Mouse (Mus musculus): ENCODE measurements around the gene Slc5a5. TPM values are rescaled to one million over a fixed set of nuclear protein-coding genes. Genes with fewer than 3 reads are reported as not detected.
A peak's percentile ranks its signal among the peaks of the same experiment; 100 is the strongest.

Slc5a5 gene
- total and polyA plus RNA-seq, 3 experiments: 0.28 TPM; not detected in 2

- Histone ChIP-seq H3K36me3 (replicated peaks) (no peaks in the 10 kb centered on the region), H3K4me3 (ENCODE audit: low read depth, low read length) (no peak overlapping the region), H3K9me3 (replicated peaks) (no peaks in the 10 kb centered on the region), H3K27me3 (ENCODE audit: insufficient read depth, low read length) (peaks cover 64% of the 10 kb centered on the region), H3K4me1 (ENCODE audit: insufficient read depth, low read depth, low read length) (peaks cover 41% of the 10 kb centered on the region)
- no peak for TF ChIP-seq CTCF (IDR thresholded peaks at IDR 0.05; ENCODE audit: low read depth, low read length)
- no peak for TF ChIP-seq GATA2 (IDR thresholded peaks at IDR 0.05; ENCODE audit: borderline replicate concordance, low read depth, low read length)
- no peak for TF ChIP-seq TAL1 (conservative IDR thresholded peaks at IDR 0.05; ENCODE audit: low read depth, low read length)
- no peak for TF ChIP-seq GATA1 (IDR thresholded peaks at IDR 0.05; ENCODE audit: borderline replicate concordance, low read length)
- ATAC-seq (ENCODE audit: extremely low read depth, insufficient number of reproducible peaks, low FRiP score, poor library complexity, severe bottlenecking) (no peak), DNase-seq (ENCODE audit: low spot score) (no peak)
Measured at GRCm38 (mm10) chr8:70857516-70857915, 35.0 kb downstream of the Slc5a5 start.

- DNase-seq (ENCODE audit: low spot score): no peak
- Histone ChIP-seq H3K4me3 (ENCODE audit: low read depth, low read length) (peak overlapping the region; percentile 52; the same call in 1 of the 2 replicates), H3K9me3 (replicated peaks) (no peaks in the 10 kb centered on the region), H3K27me3 (ENCODE audit: insufficient read depth, low read length) (peaks cover 63% of the 10 kb centered on the region), H3K4me1 (ENCODE audit: insufficient read depth, low read depth, low read length) (peaks cover 41% of the 10 kb centered on the region), H3K36me3 (replicated peaks) (no peaks in the 10 kb centered on the region)
- ATAC-seq (ENCODE audit: extremely low read depth, insufficient number of reproducible peaks, low FRiP score, poor library complexity, severe bottlenecking): no peak
- TF ChIP-seq CTCF (IDR thresholded peaks at IDR 0.05; ENCODE audit: low read depth, low read length): no peak
- TF ChIP-seq POLR2AphosphoS5 (IDR thresholded peaks at IDR 0.05; ENCODE audit: insufficient replicate concordance, low read depth, low read length): no peak
- TF ChIP-seq TAL1 (conservative IDR thresholded peaks at IDR 0.05; ENCODE audit: low read depth, low read length): no peak
- no peak for TF ChIP-seq GATA1 (IDR thresholded peaks at IDR 0.05; ENCODE audit: borderline replicate concordance, low read length)
- no peak for TF ChIP-seq GATA2 (IDR thresholded peaks at IDR 0.05; ENCODE audit: borderline replicate concordance, low read depth, low read length)
Measured at GRCm38 (mm10) chr8:70856541-70857197, 35.9 kb downstream of the Slc5a5 start.

GRCm38 (mm10) chr8:70856028-70856427, 36.5 kb downstream of the Slc5a5 start:
- DNase-seq (ENCODE audit: low spot score): no peak
- no peak for ATAC-seq (ENCODE audit: extremely low read depth, insufficient number of reproducible peaks, low FRiP score, poor library complexity, severe bottlenecking)
- H3K27me3 ChIP-seq (ENCODE audit: insufficient read depth, low read length): peaks cover 64% of the 10 kb centered on the region
- no peaks in the 10 kb centered on the region for H3K9me3 ChIP-seq (replicated peaks)
- H3K4me3 ChIP-seq (ENCODE audit: low read depth, low read length): no peak overlapping the region
- H3K4me1 ChIP-seq (ENCODE audit: insufficient read depth, low read depth, low read length): peaks cover 47% of the 10 kb centered on the region
- H3K36me3 ChIP-seq (replicated peaks): no peaks in the 10 kb centered on the region
- TF ChIP-seq CTCF (IDR thresholded peaks at IDR 0.05; ENCODE audit: low read depth, low read length) (no peak), TAL1 (conservative IDR thresholded peaks at IDR 0.05; ENCODE audit: low read depth, low read length) (no peak), POLR2AphosphoS5 (IDR thresholded peaks at IDR 0.05; ENCODE audit: insufficient replicate concordance, low read depth, low read length) (no peak)

- no peaks in the 10 kb centered on the region for H3K9me3 ChIP-seq (replicated peaks)
- H3K4me3 ChIP-seq (ENCODE audit: low read depth, low read length): no peak overlapping the region; the same call in 1 of the 2 replicates
- DNase-seq (ENCODE audit: low spot score) (peak; percentile 55), ATAC-seq (ENCODE audit: extremely low read depth, insufficient number of reproducible peaks, low FRiP score, poor library complexity, severe bottlenecking) (peak; percentile 15; the same call in 1 of the 2 replicates)
- TF ChIP-seq POLR2AphosphoS5 (IDR thresholded peaks at IDR 0.05; ENCODE audit: insufficient replicate concordance, low read depth, low read length) (no peak), GATA1 (IDR thresholded peaks at IDR 0.05; ENCODE audit: borderline replicate concordance, low read length) (no peak), GATA2 (IDR thresholded peaks at IDR 0.05; ENCODE audit: borderline replicate concordance, low read depth, low read length) (no peak), TAL1 (conservative IDR thresholded peaks at IDR 0.05; ENCODE audit: low read depth, low read length) (no peak), CTCF (IDR thresholded peaks at IDR 0.05; ENCODE audit: low read depth, low read length) (no peak)
- H3K27me3 ChIP-seq (ENCODE audit: insufficient read depth, low read length): peaks cover 78% of the 10 kb centered on the region
- H3K4me1 ChIP-seq (ENCODE audit: insufficient read depth, low read depth, low read length): peaks cover 48% of the 10 kb centered on the region
- no peaks in the 10 kb centered on the region for H3K36me3 ChIP-seq (replicated peaks)
Measured at GRCm38 (mm10) chr8:70853863-70854262, 38.7 kb downstream of the Slc5a5 start.

- no peaks in the 10 kb centered on the region for H3K36me3 ChIP-seq (replicated peaks)
- ATAC-seq (ENCODE audit: extremely low read depth, insufficient number of reproducible peaks, low FRiP score, poor library complexity, severe bottlenecking): no peak
Measured at GRCm38 (mm10) chr8:70852595-70853231, 39.8 kb downstream of the Slc5a5 start.

GRCm38 (mm10) chr8:70851837-70852236, 40.7 kb downstream of the Slc5a5 start:
- ATAC-seq (ENCODE audit: extremely low read depth, insufficient number of reproducible peaks, low FRiP score, poor library complexity, severe bottlenecking) (no peak), DNase-seq (ENCODE audit: low spot score) (no peak)
- Histone ChIP-seq H3K9me3 (replicated peaks) (no peaks in the 10 kb centered on the region), H3K4me3 (ENCODE audit: low read depth, low read length) (no peak overlapping the region), H3K36me3 (replicated peaks) (no peaks in the 10 kb centered on the region), H3K27me3 (ENCODE audit: insufficient read depth, low read length) (peaks cover 85% of the 10 kb centered on the region), H3K4me1 (ENCODE audit: insufficient read depth, low read depth, low read length) (peaks cover 36% of the 10 kb centered on the region)
- TF ChIP-seq CTCF (IDR thresholded peaks at IDR 0.05; ENCODE audit: low read depth, low read length) (no peak), TAL1 (conservative IDR thresholded peaks at IDR 0.05; ENCODE audit: low read depth, low read length) (no peak), GATA1 (IDR thresholded peaks at IDR 0.05; ENCODE audit: borderline replicate concordance, low read length) (no peak), POLR2AphosphoS5 (IDR thresholded peaks at IDR 0.05; ENCODE audit: insufficient replicate concordance, low read depth, low read length) (no peak), GATA2 (IDR thresholded peaks at IDR 0.05; ENCODE audit: borderline replicate concordance, low read depth, low read length) (no peak)

More at GRCm38 (mm10) chr8:70852595-70853231, 39.8 kb downstream of the Slc5a5 start:
- Histone ChIP-seq H3K4me1 (ENCODE audit: insufficient read depth, low read depth, low read length) (peaks cover 39% of the 10 kb centered on the region), H3K27me3 (ENCODE audit: insufficient read depth, low read length) (peaks cover 83% of the 10 kb centered on the region), H3K9me3 (replicated peaks) (no peaks in the 10 kb centered on the region), H3K4me3 (ENCODE audit: low read depth, low read length) (0 out of 2 replicates have a peak overlapping the region, but pooled peaks have one; percentile 28)
- no peak for TF ChIP-seq POLR2AphosphoS5 (IDR thresholded peaks at IDR 0.05; ENCODE audit: insufficient replicate concordance, low read depth, low read length)
- no peak for TF ChIP-seq GATA1 (IDR thresholded peaks at IDR 0.05; ENCODE audit: borderline replicate concordance, low read length)
- no peak for TF ChIP-seq CTCF (IDR thresholded peaks at IDR 0.05; ENCODE audit: low read depth, low read length)
- no peak for DNase-seq (ENCODE audit: low spot score)
